Mouse (Mus musculus) adipose tissue, adult 10 weeks (tissue): ENCODE measurements around the gene Mtfr2. TPM values are rescaled to one million over a fixed set of nuclear protein-coding genes. Genes with fewer than 3 reads are reported as not detected.

ENCODE experiments used
- polyA plus RNA-seq: library from polyadenylated mRNA; stranded (reverse); fragments of 350-450 nt; fragmentation: Illumina TruSeq; extraction: RNeasy Lipid Tissue Mini Kit (QIAGEN cat#74804); gene quantifications from one replicate; pipeline ENCODE4 v1.2.3, GENCODE M21; 2014; ENCODE audit warnings: low read depth, low replicate concordance

The Mtfr2 gene
- 0.99 TPM for polyA plus RNA-seq

DNA sequence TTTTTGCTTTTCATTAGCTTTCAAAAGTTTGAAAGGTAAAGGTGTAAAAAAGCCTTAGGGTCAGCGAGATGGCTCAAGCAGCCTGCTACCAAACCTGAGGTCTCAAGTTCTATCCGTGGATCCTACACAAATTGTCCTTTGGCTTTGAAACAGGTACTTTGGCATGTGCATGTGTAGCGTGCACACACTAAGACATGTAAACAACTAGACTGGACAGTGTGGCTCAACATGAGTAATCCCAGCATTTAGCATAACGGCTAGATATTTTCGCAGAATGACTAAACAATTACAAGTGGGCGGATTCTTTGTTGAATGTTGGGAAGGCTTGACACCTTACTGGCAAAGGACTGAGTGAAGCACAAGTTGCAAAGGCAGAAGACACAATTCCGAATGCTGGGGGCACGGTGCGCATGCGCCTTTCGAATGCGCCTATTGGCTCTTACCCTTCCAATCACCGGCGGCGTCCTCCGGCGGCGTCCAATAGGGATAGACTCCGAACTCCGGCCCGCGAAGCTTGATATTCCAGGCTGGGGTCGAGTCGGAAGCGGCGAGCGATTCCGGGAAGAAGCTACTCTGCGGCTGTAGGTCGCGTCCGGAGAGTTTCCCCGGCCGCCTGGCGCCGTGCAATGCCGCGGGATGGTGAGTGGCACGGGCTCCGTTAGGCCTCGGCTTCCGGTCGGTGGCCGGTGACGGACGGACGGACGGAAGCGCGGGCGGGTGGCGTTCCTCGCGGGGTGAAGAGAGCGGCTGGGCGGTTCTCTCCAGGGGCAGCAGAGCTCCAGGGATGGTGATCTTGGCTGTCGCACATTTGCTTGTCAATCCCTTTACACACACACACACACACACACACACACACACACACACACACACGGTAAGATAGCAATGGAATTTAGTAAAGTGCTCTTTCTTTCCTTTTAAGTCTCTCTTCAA is at the start of gene Mtfr2:
Gene Mtfr2 (plus strand): TSS at position 486 of the 930 bp plus-strand sequence.

GRCm38 (mm10) chr10:20311918-20312735 is 35.4 kb upstream of the Mtfr2 start, which contains the start of gene Bclaf1:
Gene Bclaf1, plus strand, starts transcription at chr10:20312469.

Other genes with a start within 250 kb of the Mtfr2 start
- 54.5 TPM for gene Map7, start 199.3 kb upstream of the Mtfr2 start, polyA plus RNA-seq
- gene Bclaf1, start 35.3 kb upstream of the Mtfr2 start, polyA plus RNA-seq: 75.7 TPM